Mouse (Mus musculus): ENCODE measurements at regions not wholly inside any gene's neighbourhood (a gene's known extent, or its start where the extent isn't known, plus 50 kb on each side); places are given as distances from the start of the nearest gene placed in this dataset.

GRCm38 (mm10) chr17:48610107-48610506 lies 155.4 kb downstream of the Unc5cl start:
- Histone ChIP-seq H3K27me3 (ENCODE audit: control insufficient read depth, insufficient read depth, low read length) (no peaks in the 10 kb centered on the region), H3K9ac (ENCODE audit: low read depth, low read length) (no peak overlapping the region), H3K4me2 (replicated peaks; ENCODE audit: low read depth, low read length) (no peak overlapping the region), H3K9me3 (ENCODE audit: control insufficient read depth, low read length) (no peaks in the 10 kb centered on the region; the same call in 1 of the 2 replicates), H3K27ac (ENCODE audit: low read depth, low read length) (no peak overlapping the region), H3K4me3 (ENCODE audit: low read depth, low read length) (no peak overlapping the region), H3K4me1 (replicated peaks; ENCODE audit: control insufficient read depth, insufficient read depth, low read length) (no peaks in the 10 kb centered on the region; the same call in 1 of the 2 replicates), H3K36me3 (ENCODE audit: control insufficient read depth, insufficient read depth, low read length) (no peaks in the 10 kb centered on the region)
- no peak for ATAC-seq (ENCODE audit: low FRiP score)
- 93% methylated on average over 10 of the region's 10 CpGs for WGBS
- no peak for DNase-seq (ENCODE audit: low spot score)

GRCm38 (mm10) chr17:48610806-48611205 lies 156.1 kb downstream of the Unc5cl start:
- no peak for ATAC-seq (ENCODE audit: low FRiP score)
- Histone ChIP-seq H3K27me3 (ENCODE audit: control insufficient read depth, insufficient read depth, low read length) (no peaks in the 10 kb centered on the region), H3K36me3 (ENCODE audit: control insufficient read depth, insufficient read depth, low read length) (no peaks in the 10 kb centered on the region), H3K4me3 (ENCODE audit: low read depth, low read length) (no peak overlapping the region), H3K27ac (ENCODE audit: low read depth, low read length) (no peak overlapping the region), H3K9ac (ENCODE audit: low read depth, low read length) (no peak overlapping the region), H3K4me1 (replicated peaks; ENCODE audit: control insufficient read depth, insufficient read depth, low read length) (no peaks in the 10 kb centered on the region; the same call in 1 of the 2 replicates), H3K4me2 (replicated peaks; ENCODE audit: low read depth, low read length) (no peak overlapping the region), H3K9me3 (ENCODE audit: control insufficient read depth, low read length) (no peaks in the 10 kb centered on the region; the same call in 1 of the 2 replicates)
- no peak for DNase-seq (ENCODE audit: low spot score)
- 79% methylated on average over 8 of the region's 8 CpGs for WGBS

GRCm38 (mm10) chr17:48613491-48613890 lies 158.8 kb downstream of the Unc5cl start:
- Histone ChIP-seq H3K27me3 (ENCODE audit: control insufficient read depth, insufficient read depth, low read length) (no peaks in the 10 kb centered on the region), H3K9me3 (ENCODE audit: control insufficient read depth, low read length) (no peaks in the 10 kb centered on the region; the same call in 1 of the 2 replicates), H3K9ac (ENCODE audit: low read depth, low read length) (no peak overlapping the region), H3K36me3 (ENCODE audit: control insufficient read depth, insufficient read depth, low read length) (no peaks in the 10 kb centered on the region), H3K27ac (ENCODE audit: low read depth, low read length) (no peak overlapping the region), H3K4me1 (replicated peaks; ENCODE audit: control insufficient read depth, insufficient read depth, low read length) (no peaks in the 10 kb centered on the region; the same call in 1 of the 2 replicates), H3K4me3 (ENCODE audit: low read depth, low read length) (no peak overlapping the region), H3K4me2 (replicated peaks; ENCODE audit: low read depth, low read length) (no peak overlapping the region)
- ATAC-seq (ENCODE audit: low FRiP score), result no peak
- WGBS, result 93% methylated on average over 5 of the region's 5 CpGs
- no peak for DNase-seq (ENCODE audit: low spot score)

- ATAC-seq (ENCODE audit: low FRiP score) (no peak), DNase-seq (ENCODE audit: low spot score) (no peak)
- Histone ChIP-seq H3K27me3 (ENCODE audit: control insufficient read depth, insufficient read depth, low read length) (no peaks in the 10 kb centered on the region), H3K9me3 (ENCODE audit: control insufficient read depth, low read length) (no peaks in the 10 kb centered on the region; the same call in 1 of the 2 replicates), H3K4me2 (replicated peaks; ENCODE audit: low read depth, low read length) (no peak overlapping the region), H3K4me3 (ENCODE audit: low read depth, low read length) (no peak overlapping the region), H3K27ac (ENCODE audit: low read depth, low read length) (no peak overlapping the region), H3K9ac (ENCODE audit: low read depth, low read length) (no peak overlapping the region), H3K36me3 (ENCODE audit: control insufficient read depth, insufficient read depth, low read length) (no peaks in the 10 kb centered on the region), H3K4me1 (replicated peaks; ENCODE audit: control insufficient read depth, insufficient read depth, low read length) (no peaks in the 10 kb centered on the region)
- WGBS, result 78% methylated on average over 3 of the region's 3 CpGs
These were observed 160.5 kb downstream of the Unc5cl start for GRCm38 (mm10) chr17:48615248-48615647.

- H3K4me3 ChIP-seq (ENCODE audit: low read depth, low read length), result no peak overlapping the region
- WGBS, result 16% methylated on average over 4 of the region's 4 CpGs
- H3K9me3 ChIP-seq (ENCODE audit: control insufficient read depth, low read length), result no peaks in the 10 kb centered on the region; the same call in 1 of the 2 replicates
- no peaks in the 10 kb centered on the region for H3K36me3 ChIP-seq (ENCODE audit: control insufficient read depth, insufficient read depth, low read length)
- H3K9ac ChIP-seq (ENCODE audit: low read depth, low read length), result no peak overlapping the region
- ATAC-seq (ENCODE audit: low FRiP score) (no peak), DNase-seq (ENCODE audit: low spot score) (no peak)
- no peak overlapping the region for H3K27ac ChIP-seq (ENCODE audit: low read depth, low read length)
- no peaks in the 10 kb centered on the region for H3K4me1 ChIP-seq (replicated peaks; ENCODE audit: control insufficient read depth, insufficient read depth, low read length)
- no peaks in the 10 kb centered on the region for H3K27me3 ChIP-seq (ENCODE audit: control insufficient read depth, insufficient read depth, low read length)
- H3K4me2 ChIP-seq (replicated peaks; ENCODE audit: low read depth, low read length), result no peak overlapping the region
These were observed 161.5 kb downstream of the Unc5cl start for GRCm38 (mm10) chr17:48616205-48616604.

GRCm38 (mm10) chr17:48620896-48621295 lies 166.2 kb downstream of the Unc5cl start:
- Histone ChIP-seq H3K9me3 (ENCODE audit: control insufficient read depth, low read length) (no peaks in the 10 kb centered on the region), H3K27me3 (ENCODE audit: control insufficient read depth, insufficient read depth, low read length) (no peaks in the 10 kb centered on the region), H3K36me3 (ENCODE audit: control insufficient read depth, insufficient read depth, low read length) (no peaks in the 10 kb centered on the region), H3K9ac (ENCODE audit: low read depth, low read length) (no peak overlapping the region), H3K4me2 (replicated peaks; ENCODE audit: low read depth, low read length) (no peak overlapping the region), H3K4me3 (ENCODE audit: low read depth, low read length) (no peak overlapping the region), H3K4me1 (replicated peaks; ENCODE audit: control insufficient read depth, insufficient read depth, low read length) (no peaks in the 10 kb centered on the region), H3K27ac (ENCODE audit: low read depth, low read length) (no peak overlapping the region)
- DNase-seq (ENCODE audit: low spot score), result no peak
- no peak for ATAC-seq (ENCODE audit: low FRiP score)
- WGBS, result 83% methylated on average over 2 of the region's 2 CpGs

- WGBS, result 93% methylated on average over 11 of the region's 11 CpGs
- Histone ChIP-seq H3K9ac (ENCODE audit: low read depth, low read length) (no peak overlapping the region), H3K36me3 (ENCODE audit: control insufficient read depth, insufficient read depth, low read length) (no peaks in the 10 kb centered on the region), H3K9me3 (ENCODE audit: control insufficient read depth, low read length) (no peaks in the 10 kb centered on the region), H3K27ac (ENCODE audit: low read depth, low read length) (no peak overlapping the region), H3K4me3 (ENCODE audit: low read depth, low read length) (no peak overlapping the region), H3K27me3 (ENCODE audit: control insufficient read depth, insufficient read depth, low read length) (no peaks in the 10 kb centered on the region), H3K4me2 (replicated peaks; ENCODE audit: low read depth, low read length) (no peak overlapping the region), H3K4me1 (replicated peaks; ENCODE audit: control insufficient read depth, insufficient read depth, low read length) (no peaks in the 10 kb centered on the region)
- DNase-seq (ENCODE audit: low spot score) (no peak), ATAC-seq (ENCODE audit: low FRiP score) (no peak)
These were observed 167.0 kb downstream of the Unc5cl start for GRCm38 (mm10) chr17:48621676-48622075.

- no peaks in the 10 kb centered on the region for H3K4me1 ChIP-seq (replicated peaks; ENCODE audit: control insufficient read depth, insufficient read depth, low read length)
- H3K9me3 ChIP-seq (ENCODE audit: control insufficient read depth, low read length), result no peaks in the 10 kb centered on the region
- no peak overlapping the region for H3K4me2 ChIP-seq (replicated peaks; ENCODE audit: low read depth, low read length)
- H3K27ac ChIP-seq (ENCODE audit: low read depth, low read length), result no peak overlapping the region
- no peak overlapping the region for H3K9ac ChIP-seq (ENCODE audit: low read depth, low read length)
- no peaks in the 10 kb centered on the region for H3K27me3 ChIP-seq (ENCODE audit: control insufficient read depth, insufficient read depth, low read length)
- WGBS, result 89% methylated on average over 14 of the region's 14 CpGs
- H3K36me3 ChIP-seq (ENCODE audit: control insufficient read depth, insufficient read depth, low read length), result no peaks in the 10 kb centered on the region
- DNase-seq (ENCODE audit: low spot score) (no peak), ATAC-seq (ENCODE audit: low FRiP score) (no peak)
- H3K4me3 ChIP-seq (ENCODE audit: low read depth, low read length), result no peak overlapping the region
These were observed 170.2 kb downstream of the Unc5cl start for GRCm38 (mm10) chr17:48624937-48625336.

GRCm38 (mm10) chr17:48625971-48626370 lies 171.3 kb downstream of the Unc5cl start:
- no peaks in the 10 kb centered on the region for H3K36me3 ChIP-seq (ENCODE audit: control insufficient read depth, insufficient read depth, low read length)
- H3K27ac ChIP-seq (ENCODE audit: low read depth, low read length), result no peak overlapping the region
- H3K4me3 ChIP-seq (ENCODE audit: low read depth, low read length), result no peak overlapping the region
- H3K9ac ChIP-seq (ENCODE audit: low read depth, low read length), result no peak overlapping the region
- ATAC-seq (ENCODE audit: low FRiP score), result no peak
- H3K9me3 ChIP-seq (ENCODE audit: control insufficient read depth, low read length), result no peaks in the 10 kb centered on the region
- WGBS, result 87% methylated on average over 6 of the region's 6 CpGs
- DNase-seq (ENCODE audit: low spot score), result no peak
- no peaks in the 10 kb centered on the region for H3K27me3 ChIP-seq (ENCODE audit: control insufficient read depth, insufficient read depth, low read length)
- H3K4me1 ChIP-seq (replicated peaks; ENCODE audit: control insufficient read depth, insufficient read depth, low read length), result no peaks in the 10 kb centered on the region
- no peak overlapping the region for H3K4me2 ChIP-seq (replicated peaks; ENCODE audit: low read depth, low read length)

Data from hindbrain, embryonic 11.5 days (tissue).